Mouse (Mus musculus): ENCODE measurements at regions not wholly inside any gene's neighbourhood (a gene's known extent, or its start where the extent isn't known, plus 50 kb on each side); places are given as distances from the start of the nearest gene placed in this dataset.

DNA sequence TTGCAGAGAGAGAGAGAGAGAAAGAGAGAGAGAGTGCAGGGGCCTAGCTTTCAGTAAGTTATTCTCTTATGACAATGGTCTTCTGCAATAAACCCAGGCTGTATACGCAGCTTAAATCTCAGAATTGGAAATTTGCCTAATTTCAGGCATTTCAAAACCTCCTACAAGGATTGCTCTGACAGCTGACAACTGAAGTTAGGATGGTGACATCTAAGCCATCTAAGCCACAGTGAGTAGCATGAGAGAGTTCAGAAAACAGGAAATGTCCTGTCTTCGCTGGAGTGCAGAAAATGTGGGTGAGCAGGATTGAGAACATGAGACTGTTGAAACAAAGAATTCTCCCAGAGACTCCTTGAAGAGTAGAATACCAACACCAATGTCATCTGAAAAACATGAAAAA lies 56.8 kb downstream of the Fam110c start:
- TF ChIP-seq CTCF (IDR thresholded peaks at IDR 0.05; ENCODE audit: low read depth): no peak
- TF ChIP-seq EP300 (IDR thresholded peaks at IDR 0.05; ENCODE audit: low read depth): no peak

Measured in liver, postnatal 0 days (tissue).